In the genomic region with DNA sequence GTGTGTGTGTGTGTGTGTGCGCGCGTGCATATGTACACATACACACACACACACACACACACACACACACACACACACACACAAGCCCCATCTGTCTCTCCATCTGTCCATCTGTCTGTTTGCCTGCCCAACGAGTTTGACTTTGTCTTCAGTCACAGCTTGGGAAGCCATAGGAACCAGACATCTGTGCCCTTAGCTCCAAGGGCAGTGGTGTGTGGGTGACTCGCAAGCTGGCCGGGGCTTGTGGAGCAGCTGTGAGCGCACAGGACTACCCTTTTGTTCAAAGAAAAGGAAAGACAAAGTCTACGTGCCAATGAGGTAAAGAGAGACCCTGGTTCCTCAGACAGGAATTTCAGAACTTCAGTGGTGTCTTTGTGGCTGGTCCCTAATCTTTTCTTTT, we compare ENCODE assay signal across 11 mouse cellular contexts. TPM values are rescaled to one million over a fixed set of nuclear protein-coding genes. Genes with fewer than 3 reads are reported as not detected.
DNase-seq lines count a peak whose midpoint lies in the region; ATAC-seq and TF ChIP-seq lines count a peak whose summit lies in the region.
"Had no signal": no experiment of that assay in that cellular context is flagged by ENCODE, and none has a peak within 500 bp of the region (broad histone marks: within the 10 kb centered on the region; RNA-seq: fewer than 3 reads in every experiment).

No protein-coding gene starts in this region.

- no peak for TF ChIP-seq EP300 in stomach, postnatal 0 days (optimal IDR thresholded peaks at IDR 0.05)

- no peaks in the 10 kb centered on the region for H3K27me3 ChIP-seq in stomach, embryonic 16.5 days (ENCODE audit: control insufficient read depth, insufficient read depth, low read length)
- H3K27me3 ChIP-seq in stomach, postnatal 0 days (ENCODE audit: control insufficient read depth, insufficient read depth, low read length) = no peaks in the 10 kb centered on the region
- H3K27me3 ChIP-seq in forebrain, embryonic 16.5 days (replicated peaks; ENCODE audit: control insufficient read depth, insufficient read depth, low read length) = no peaks in the 10 kb centered on the region
- H3K27me3 ChIP-seq: limb, embryonic 13.5 days; stomach, embryonic 15.5 days had no signal

- 61% methylated on average over 8 of the region's 8 CpGs for WGBS in stomach, embryonic 16.5 days
- 72% methylated on average over 8 of the region's 8 CpGs for WGBS in stomach, postnatal 0 days
- WGBS in forebrain, embryonic 16.5 days = 38% methylated on average over 8 of the region's 8 CpGs

- H3K9me3 ChIP-seq in stomach, embryonic 16.5 days (replicated peaks; ENCODE audit: control insufficient read depth, low read length) = no peaks in the 10 kb centered on the region
- H3K9me3 ChIP-seq in stomach, postnatal 0 days (ENCODE audit: control insufficient read depth, low read length) = no peaks in the 10 kb centered on the region
- no peaks in the 10 kb centered on the region for H3K9me3 ChIP-seq in forebrain, embryonic 16.5 days (ENCODE audit: control insufficient read depth, low read length)
- H3K9me3 ChIP-seq: limb, embryonic 13.5 days; stomach, embryonic 15.5 days had no signal

- H3K9ac ChIP-seq in stomach, embryonic 16.5 days (ENCODE audit: low read length) = no peak overlapping the region
- no peak overlapping the region for H3K9ac ChIP-seq in stomach, postnatal 0 days (ENCODE audit: low read length)
- no peak overlapping the region for H3K9ac ChIP-seq in forebrain, embryonic 16.5 days (replicated peaks; ENCODE audit: low read depth, low read length)
- H3K9ac ChIP-seq: limb, embryonic 13.5 days; stomach, embryonic 15.5 days had no signal

- H3K4me2 ChIP-seq in stomach, embryonic 16.5 days (ENCODE audit: low read depth, low read length) = no peak overlapping the region
- no peak overlapping the region for H3K4me2 ChIP-seq in stomach, postnatal 0 days (replicated peaks; ENCODE audit: low read depth)
- H3K4me2 ChIP-seq in forebrain, embryonic 16.5 days (ENCODE audit: low read length) = peak overlapping the region; percentile 46

- H3K4me3 ChIP-seq in stomach, embryonic 16.5 days (replicated peaks; ENCODE audit: low read length) = no peak overlapping the region
- no peak overlapping the region for H3K4me3 ChIP-seq in stomach, postnatal 0 days (ENCODE audit: low read depth, low read length)
- no peak overlapping the region for H3K4me3 ChIP-seq in forebrain, embryonic 16.5 days (replicated peaks; ENCODE audit: low read length)
- H3K4me3 ChIP-seq: limb, embryonic 13.5 days; stomach, embryonic 15.5 days had no signal

- peaks cover 12% of the 10 kb centered on the region for H3K4me1 ChIP-seq in stomach, embryonic 16.5 days (ENCODE audit: control insufficient read depth, insufficient read depth, low read length)
- H3K4me1 ChIP-seq in stomach, postnatal 0 days (replicated peaks; ENCODE audit: control insufficient read depth, insufficient read depth) = no peaks in the 10 kb centered on the region
- peaks cover 13% of the 10 kb centered on the region for H3K4me1 ChIP-seq in forebrain, embryonic 16.5 days (replicated peaks; ENCODE audit: control insufficient read depth, insufficient read depth, low read length)

- ATAC-seq in stomach, embryonic 16.5 days (ENCODE audit: insufficient read depth, low FRiP score) = peak; percentile 42; the same call in 1 of the 2 replicates
- no peak for ATAC-seq in stomach, postnatal 0 days (ENCODE audit: low FRiP score, low TSS enrichment)
- ATAC-seq in forebrain, embryonic 16.5 days = peak; percentile 76
- no peak for ATAC-seq in megakaryocyte, adult 5-6 weeks (ENCODE audit: poor library complexity, severe bottlenecking)

- TF ChIP-seq CTCF in stomach, postnatal 0 days (IDR thresholded peaks at IDR 0.05; ENCODE audit: low read depth) = no peak

- no peak for DNase-seq in stomach, postnatal 0 days (ENCODE audit: low spot score)
- peak; percentile 20 to 32 for DNase-seq in layer of hippocampus, postnatal 25 days (ENCODE audit: extremely low spot score in 1 of 2, low spot score in 1 of 2)
- DNase-seq in retina, postnatal 1 day = peak; percentile 87
- DNase-seq in kidney, postnatal 10 days = no peak
- no peak for DNase-seq in thymus, adult 18-20 months
- DNase-seq: heart, postnatal 14 days had no signal

- no peaks in the 10 kb centered on the region for H3K36me3 ChIP-seq in stomach, embryonic 16.5 days (ENCODE audit: control insufficient read depth, insufficient read depth, low read length)
- H3K36me3 ChIP-seq in stomach, postnatal 0 days (ENCODE audit: control insufficient read depth, insufficient read depth, low read length) = no peaks in the 10 kb centered on the region
- no peaks in the 10 kb centered on the region for H3K36me3 ChIP-seq in forebrain, embryonic 16.5 days (ENCODE audit: control insufficient read depth, insufficient read depth)
- H3K36me3 ChIP-seq: limb, embryonic 13.5 days; stomach, embryonic 15.5 days had no signal

- H3K27ac ChIP-seq in stomach, embryonic 16.5 days (ENCODE audit: low read length) = no peak overlapping the region
- H3K27ac ChIP-seq in stomach, postnatal 0 days (replicated peaks) = no peak overlapping the region
- H3K27ac ChIP-seq in forebrain, embryonic 16.5 days (ENCODE audit: low read length) = peak overlapping the region; percentile 69
- H3K27ac ChIP-seq: limb, embryonic 13.5 days had no signal

RNA-seq across cellular contexts. Expression of a gene that starts 51.1 kb away (rescaled TPM):
- polyA plus RNA-seq in stomach, embryonic 16.5 days (2015; fragmentation: Nextera tagmentation; extraction: Ambion mirVana) = 8.5 and 9.3 TPM in 2 replicates
- polyA plus RNA-seq in stomach, postnatal 0 days (2015; fragmentation: Nextera tagmentation; extraction: Ambion mirVana) = 3.3 and 3.5 TPM in 2 replicates
- polyA plus RNA-seq in forebrain, embryonic 16.5 days (2015; fragmentation: Nextera tagmentation; extraction: Ambion mirVana) = 133 and 143 TPM in 2 replicates
- total RNA-seq in layer of hippocampus, postnatal 25 days (2021) = 100 to 1,000 TPM; 670 to 691 TPM
- 2.0 and 3.0 TPM in 2 replicates for total RNA-seq in megakaryocyte, adult 5-6 weeks (2015)
- 2.3 and 3.5 TPM in 2 replicates for total RNA-seq in megakaryocyte, adult 5-6 weeks (2017)

Comparison
In these comparisons a context has a peak if more than half of its experiments do, and no peak if none do; other contexts are left out.
1. ATAC-seq: peak in stomach, embryonic 16.5 days (single experiment) and forebrain, embryonic 16.5 days (single experiment); none in stomach, postnatal 0 days (single experiment) and megakaryocyte, adult 5-6 weeks (single experiment).
2. DNase-seq: peak in layer of hippocampus, postnatal 25 days (2 of 2) and retina, postnatal 1 day (single experiment); none in stomach, postnatal 0 days (single experiment), kidney, postnatal 10 days (single experiment) and thymus, adult 18-20 months (0 of 2).
3. RNA of a gene that starts 51.1 kb away (polyA plus RNA-seq): 133 to 143 TPM in forebrain, embryonic 16.5 days; 8.5 to 9.3 TPM in stomach, embryonic 16.5 days and 3.3 to 3.5 TPM in stomach, postnatal 0 days; every median in the first group is over 10 times any median in the second.